Mouse (Mus musculus): ENCODE results near the gene Hist2h2aa2. TPM values are rescaled to one million over a fixed set of nuclear protein-coding genes. Genes with fewer than 3 reads are reported as not detected.
"Not testable (repeated sequence)": the region's sequence is repeated elsewhere in the genome, so short reads cannot be mapped to it uniquely, and the experiment has no call there.

Gene Hist2h2aa2
- polyA plus RNA-seq, 1 experiment from 2014 or later, result 339 TPM

DNA sequence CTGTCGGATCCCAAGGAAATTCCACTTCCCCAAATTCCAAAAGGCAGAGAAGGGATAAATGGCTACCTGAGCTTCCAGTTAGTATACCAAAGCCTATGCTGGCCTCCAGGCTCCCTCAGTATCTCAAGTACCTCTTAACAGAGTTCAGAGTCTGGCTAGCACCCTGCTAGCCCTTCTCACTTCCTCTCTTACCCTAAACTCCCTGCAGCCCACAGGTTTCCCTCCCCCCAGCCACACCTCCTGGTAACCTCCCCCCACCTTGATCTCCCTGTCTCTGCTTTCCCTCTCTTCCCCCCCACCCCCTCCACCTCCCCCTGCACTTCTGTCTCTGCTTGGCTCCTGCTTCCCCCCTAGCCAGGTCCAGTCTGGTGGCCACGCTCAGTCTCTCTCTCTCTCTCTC, 40.3 kb downstream of the Hist2h2aa2 start:
- DNase-seq (ENCODE audit: low spot score), result peak; percentile 22

DNA sequence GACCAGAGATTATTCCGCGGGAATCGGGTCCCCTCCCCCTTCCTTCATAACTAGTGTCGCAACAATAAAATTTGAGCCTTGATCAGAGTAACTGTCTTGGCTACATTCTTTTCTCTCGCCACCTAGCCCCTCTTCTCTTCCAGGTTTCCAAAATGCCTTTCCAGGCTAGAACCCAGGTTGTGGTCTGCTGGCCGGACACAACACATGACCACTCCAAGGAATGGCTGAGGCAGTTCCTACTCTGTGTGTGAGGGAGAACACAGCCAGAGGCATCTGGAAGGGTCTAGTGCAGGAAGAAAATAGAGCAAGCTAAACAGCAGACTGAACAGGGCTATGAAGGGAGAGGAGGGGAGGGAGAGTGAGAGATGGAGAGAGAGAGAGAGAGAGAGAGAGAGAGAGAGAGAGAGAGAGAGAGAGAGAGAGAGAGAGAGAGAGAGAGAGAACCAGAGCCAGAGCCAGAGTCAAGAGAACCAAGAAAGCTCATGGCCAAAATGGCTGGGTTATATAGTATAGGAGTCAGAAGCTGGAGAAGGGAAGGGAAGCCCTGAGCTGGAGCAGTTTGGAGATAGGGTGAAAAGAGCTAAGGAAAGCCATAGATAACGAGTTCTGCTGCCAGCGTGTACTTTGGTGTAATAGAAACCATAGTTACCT, 41.4 kb downstream of the Hist2h2aa2 start:
- DNase-seq (ENCODE audit: low spot score), result not testable (repeated sequence)

- peak; percentile 88 for DNase-seq (ENCODE audit: low spot score)
Measured at GRCm38 (mm10) chr3:96198181-96198580, 41.9 kb downstream of the Hist2h2aa2 start.

DNA sequence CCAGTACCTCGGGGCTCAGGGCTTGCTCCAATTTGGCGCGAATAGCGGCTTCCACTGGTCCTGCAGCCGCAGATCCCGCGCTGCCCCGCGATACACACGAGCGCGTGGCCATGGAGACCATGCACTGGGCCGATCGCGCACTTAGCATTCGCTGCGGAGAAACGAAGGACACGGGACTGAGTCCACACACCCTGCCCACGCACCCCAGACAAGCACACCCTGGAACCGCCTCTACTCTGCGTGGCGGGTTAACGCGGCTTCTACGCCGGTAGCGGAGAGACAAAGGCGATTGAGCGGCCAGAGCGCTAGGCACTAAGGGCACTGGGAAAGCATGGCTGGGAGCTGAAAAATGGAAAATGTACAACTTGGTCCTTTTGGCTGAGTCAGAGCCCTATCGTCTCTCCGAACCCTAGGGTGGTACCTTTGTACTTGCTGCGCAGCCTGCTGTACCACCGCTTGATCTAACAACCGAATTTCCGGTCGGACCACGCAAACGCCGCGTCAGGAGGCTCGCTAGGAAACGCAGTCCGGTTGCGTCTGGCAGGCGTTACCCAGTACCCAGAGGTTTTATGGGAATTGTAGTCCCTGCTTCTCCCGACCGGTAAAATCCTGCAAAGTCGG, 42.8 kb downstream of the Hist2h2aa2 start:
- peak; percentile 87 for DNase-seq (ENCODE audit: low spot score)

DNA sequence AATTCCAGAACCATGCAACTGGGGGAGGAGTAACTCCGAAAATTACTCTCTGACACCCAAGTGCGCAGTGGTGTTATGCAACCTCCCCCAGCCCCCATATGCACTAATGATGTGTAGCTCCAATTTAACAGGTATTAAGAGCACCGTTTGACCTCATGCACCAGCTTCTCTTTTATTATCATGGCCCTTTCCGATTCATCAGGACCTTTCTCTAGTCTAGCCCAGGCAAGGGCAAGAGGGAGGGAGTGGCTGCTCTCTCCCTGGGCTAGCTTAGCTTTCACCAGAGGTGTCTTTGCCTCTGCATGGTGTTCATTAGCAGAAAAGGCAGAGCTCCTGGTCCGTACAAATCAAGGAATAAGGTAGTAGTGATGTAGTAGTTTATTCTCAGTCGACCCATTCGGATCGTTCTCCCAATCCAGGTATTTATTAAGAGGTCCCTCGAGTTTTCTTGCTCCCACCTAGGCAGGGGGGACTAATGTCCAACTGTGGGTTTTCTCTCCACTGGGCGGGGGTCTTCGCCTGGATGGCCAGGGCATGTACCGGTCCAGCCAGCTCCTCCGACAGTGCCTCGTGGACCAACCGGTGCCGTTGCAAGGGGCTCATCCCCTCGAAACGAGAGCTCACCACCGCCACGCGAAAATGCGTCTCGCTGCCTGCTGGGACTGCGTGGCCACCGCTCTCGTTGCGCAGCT, 43.5 kb downstream of the Hist2h2aa2 start:
- DNase-seq (ENCODE audit: low spot score), result no peak

GRCm38 (mm10) chr3:96195616-96196313, 44.3 kb downstream of the Hist2h2aa2 start:
- DNase-seq (ENCODE audit: low spot score), result peak; percentile 17

- no peak for DNase-seq (ENCODE audit: low spot score)
Measured at GRCm38 (mm10) chr3:96194966-96195365, 45.1 kb downstream of the Hist2h2aa2 start.

GRCm38 (mm10) chr3:96192977-96193376, 47.1 kb downstream of the Hist2h2aa2 start:
- no peak for DNase-seq (ENCODE audit: low spot score)

Small RNA genes lying within 50 kb of the gene (microRNA-seq; reads per million reads assigned to microRNA genes)
- not detected for gene Gm44492 (ENCODE audit: borderline number of aligned reads)
- not detected for gene Gm47311 (ENCODE audit: borderline number of aligned reads)
- not detected for gene Gm47313 (ENCODE audit: borderline number of aligned reads)

Other genes starting within 250 kb of the Hist2h2aa2 start
- 36.8 and 37.0 TPM in 2 replicates for gene Plekho1, start 244.3 kb downstream of the Hist2h2aa2 start, polyA plus RNA-seq (2015; fragmentation: Nextera tagmentation; extraction: Ambion mirVana)
- 58.7 and 61.6 TPM in 2 replicates for gene Vps45, start 181.8 kb downstream of the Hist2h2aa2 start, polyA plus RNA-seq (2015; fragmentation: Nextera tagmentation; extraction: Ambion mirVana)
- 12.2 and 17.7 TPM in 2 replicates for gene Otud7b, start 135.7 kb downstream of the Hist2h2aa2 start, polyA plus RNA-seq (2015; fragmentation: Nextera tagmentation; extraction: Ambion mirVana)
- 8.9 and 9.6 TPM in 2 replicates for gene Mtmr11, start 78.3 kb downstream of the Hist2h2aa2 start, polyA plus RNA-seq (2015; fragmentation: Nextera tagmentation; extraction: Ambion mirVana)
- gene Sf3b4, start 67.9 kb downstream of the Hist2h2aa2 start, polyA plus RNA-seq (2015; fragmentation: Nextera tagmentation; extraction: Ambion mirVana), result 129 and 151 TPM in 2 replicates
- 1.2 and 2.3 TPM in 2 replicates for gene Sv2a, start 59.1 kb downstream of the Hist2h2aa2 start, polyA plus RNA-seq (2015; fragmentation: Nextera tagmentation; extraction: Ambion mirVana)
- gene Bola1, start 20.6 kb downstream of the Hist2h2aa2 start, polyA plus RNA-seq (2015; fragmentation: Nextera tagmentation; extraction: Ambion mirVana), result 84.7 and 86.0 TPM in 2 replicates
- 0.94 and 1.8 TPM in 2 replicates for gene Hist2h2ab, start 20.4 kb downstream of the Hist2h2aa2 start, polyA plus RNA-seq (2015; fragmentation: Nextera tagmentation; extraction: Ambion mirVana)
- gene Hist2h2ac, start 19.4 kb downstream of the Hist2h2aa2 start, polyA plus RNA-seq (2015; fragmentation: Nextera tagmentation; extraction: Ambion mirVana), result 41.4 and 51.6 TPM in 2 replicates
- 8.6 and 10.0 TPM in 2 replicates for gene Hist2h2be, start 19.2 kb downstream of the Hist2h2aa2 start, polyA plus RNA-seq (2015; fragmentation: Nextera tagmentation; extraction: Ambion mirVana)
- gene Hist2h3c2, start 1.1 kb downstream of the Hist2h2aa2 start, polyA plus RNA-seq (2015; fragmentation: Nextera tagmentation; extraction: Ambion mirVana), result 30.0 and 47.7 TPM in 2 replicates
- gene Hist2h2aa1, start 5.2 kb upstream of the Hist2h2aa2 start, polyA plus RNA-seq (2015; fragmentation: Nextera tagmentation; extraction: Ambion mirVana), result 117 and 143 TPM in 2 replicates
- 0.64 and 0.76 TPM in 2 replicates for gene Hist2h3c1, start 6.4 kb upstream of the Hist2h2aa2 start, polyA plus RNA-seq (2015; fragmentation: Nextera tagmentation; extraction: Ambion mirVana)
- 101 and 145 TPM in 2 replicates for gene Hist2h4, start 23.0 kb upstream of the Hist2h2aa2 start, polyA plus RNA-seq (2015; fragmentation: Nextera tagmentation; extraction: Ambion mirVana)
- gene Hist2h3b, start 28.4 kb upstream of the Hist2h2aa2 start, polyA plus RNA-seq (2015; fragmentation: Nextera tagmentation; extraction: Ambion mirVana), result 278 and 396 TPM in 2 replicates
- 47.9 and 71.3 TPM in 2 replicates for gene Hist2h2bb, start 29.5 kb upstream of the Hist2h2aa2 start, polyA plus RNA-seq (2015; fragmentation: Nextera tagmentation; extraction: Ambion mirVana)
- gene Fcgr1, start 53.7 kb upstream of the Hist2h2aa2 start, polyA plus RNA-seq (2015; fragmentation: Nextera tagmentation; extraction: Ambion mirVana), result 3.4 and 5.0 TPM in 2 replicates
- 0.46 and 0.55 TPM in 2 replicates for gene BC107364, start 212.0 kb upstream of the Hist2h2aa2 start, polyA plus RNA-seq (2015; fragmentation: Nextera tagmentation; extraction: Ambion mirVana)

All from thymus, postnatal 0 days (tissue).